Mouse (Mus musculus): ENCODE measurements at regions not wholly inside any gene's neighbourhood (a gene's known extent, or its start where the extent isn't known, plus 50 kb on each side); places are given as distances from the start of the nearest gene placed in this dataset.

DNA sequence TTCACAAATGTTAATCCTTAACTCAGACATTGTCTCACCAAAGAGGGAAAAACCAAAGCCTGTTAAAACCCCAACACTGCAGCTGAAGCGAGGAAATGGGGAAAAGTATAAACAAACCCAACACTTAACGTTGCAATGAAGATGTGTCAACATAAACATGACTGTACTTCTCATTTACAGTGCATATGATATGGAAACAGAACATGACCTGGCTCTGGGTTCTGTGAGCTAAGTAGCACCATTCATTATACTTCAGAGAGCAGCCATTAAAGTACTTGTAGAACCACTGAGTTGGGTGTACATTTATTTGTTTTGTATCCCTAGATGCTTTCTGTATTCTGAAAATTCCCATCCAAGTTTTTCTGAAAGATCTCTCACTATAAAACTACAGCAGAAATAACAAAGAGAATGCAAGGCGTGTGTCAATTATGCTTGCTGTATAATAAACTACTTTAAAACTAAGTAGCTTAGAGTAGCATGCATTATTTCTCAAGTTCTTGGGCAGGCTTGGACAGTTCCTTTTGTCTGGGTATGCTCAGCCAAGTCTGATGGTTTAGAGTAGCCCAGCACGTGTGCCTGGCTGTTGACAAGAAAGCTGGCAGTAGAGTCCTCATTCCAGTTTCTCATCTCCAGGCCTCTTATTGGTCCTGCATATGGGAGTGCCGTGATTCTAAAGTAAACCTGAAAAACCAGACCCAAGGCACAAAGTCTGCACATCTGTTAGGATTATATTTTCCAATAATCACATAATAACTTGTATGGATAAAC is 198.9 kb downstream of the 4933402N22Rik start:
- no peak for TF ChIP-seq CTCF (IDR thresholded peaks at IDR 0.05; ENCODE audit: low read depth)
- TF ChIP-seq EP300 (optimal IDR thresholded peaks at IDR 0.05): no peak

All from stomach, postnatal 0 days (tissue).